Mouse (Mus musculus) heart, adult 2 months (tissue): ENCODE measurements around the gene Ttc13.

ENCODE experiments used
- CTCF ChIP-seq: fragments of 200-600 bp; IDR thresholded peaks from 2 replicates; pipeline ENCODE4 v1.8.1; 2022; ENCODE audit warnings: antibody characterized with exemption, mild to moderate bottlenecking, moderate library complexity
- EP300 ChIP-seq: fragments of 200-500 bp; IDR thresholded peaks from 2 replicates; pipeline ENCODE4 v1.6.1; 2011; ENCODE audit warnings: low read depth, low read length, control low read depth; ENCODE audit not compliant: insufficient read depth

DNA sequence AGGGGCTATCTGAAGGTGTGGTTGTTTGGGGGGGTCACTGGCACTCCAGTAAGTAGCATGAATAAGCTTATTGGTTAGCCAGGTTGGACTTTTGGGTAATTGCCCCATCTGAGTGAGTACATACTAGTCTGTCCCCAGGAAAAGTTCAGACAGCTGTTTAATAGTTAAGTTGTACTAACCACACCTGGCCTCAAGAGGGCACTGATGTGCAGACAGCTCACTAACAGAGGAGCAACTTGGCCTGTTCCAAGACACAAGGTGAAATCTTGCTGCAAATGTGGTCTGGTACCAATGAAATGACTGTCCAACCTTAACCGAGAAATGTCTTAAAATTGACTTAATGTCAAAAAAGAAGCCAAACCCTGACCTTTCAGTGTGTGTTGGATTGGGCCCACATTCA, 17.5 kb upstream of the Ttc13 start:
- peak; percentile 77 for TF ChIP-seq CTCF
- no peak for TF ChIP-seq EP300
